Mouse (Mus musculus): ENCODE measurements around the gene Ankrd12. TPM values are rescaled to one million over a fixed set of nuclear protein-coding genes. Genes with fewer than 3 reads are reported as not detected.

The Ankrd12 gene
- polyA plus RNA-seq, 1 experiment, result 0.37 TPM

DNA sequence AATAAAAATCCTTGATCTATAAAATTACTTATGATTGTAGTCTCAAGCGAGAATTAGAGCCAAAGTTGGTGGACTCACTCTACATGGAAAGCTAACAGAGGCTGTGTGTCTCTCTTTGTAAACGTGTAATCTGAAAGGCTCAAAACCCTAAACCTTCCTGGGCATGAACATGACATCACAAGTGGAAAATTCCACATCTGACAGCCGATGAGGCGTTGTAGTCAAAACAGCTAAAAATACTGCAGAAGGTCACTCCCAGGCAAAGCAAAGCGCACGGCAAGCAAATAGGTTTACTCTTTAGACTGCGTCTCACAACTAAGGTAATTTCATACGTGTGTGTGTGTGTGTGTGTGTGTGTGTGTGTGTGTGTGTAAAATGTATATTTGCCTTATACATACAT lies 129.6 kb downstream of the Ankrd12 start:
- Histone ChIP-seq H3K36me3 (ENCODE audit: control insufficient read depth) (peaks cover 28% of the 10 kb centered on the region), H3K9me3 (ENCODE audit: control insufficient read depth, low read length) (no peaks in the 10 kb centered on the region), H3K4me3 (replicated peaks) (no peak overlapping the region), H3K27me3 (ENCODE audit: control insufficient read depth) (no peaks in the 10 kb centered on the region), H3K4me1 (ENCODE audit: control insufficient read depth) (peaks cover 34% of the 10 kb centered on the region)
- TF ChIP-seq GATA1 (IDR thresholded peaks at IDR 0.05; ENCODE audit: low read length) (no peak), TAL1 (IDR thresholded peaks at IDR 0.05; ENCODE audit: low read length) (no peak)

DNA sequence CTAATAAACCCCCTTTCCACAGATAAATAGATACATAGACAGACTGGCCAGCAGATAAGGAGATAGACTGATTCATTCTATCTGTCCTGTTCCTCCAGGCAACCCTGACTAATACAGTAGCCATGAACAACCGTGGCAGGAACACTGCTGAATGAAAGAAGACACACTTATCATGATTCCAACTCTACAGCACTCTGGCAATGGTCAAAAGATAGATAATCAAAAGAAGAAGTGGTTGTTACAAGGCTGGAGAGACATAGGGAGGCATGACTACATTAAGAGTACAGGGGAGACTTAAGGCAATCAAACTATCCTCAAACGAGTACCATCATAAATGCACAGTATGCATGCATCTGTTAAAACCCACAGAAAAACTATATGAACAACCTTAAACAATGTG lies 131.5 kb downstream of the Ankrd12 start:
- Histone ChIP-seq H3K9me3 (ENCODE audit: control insufficient read depth, low read length) (no peaks in the 10 kb centered on the region), H3K27me3 (ENCODE audit: control insufficient read depth) (no peaks in the 10 kb centered on the region), H3K4me1 (ENCODE audit: control insufficient read depth) (peaks cover 23% of the 10 kb centered on the region), H3K4me3 (replicated peaks) (no peak overlapping the region), H3K36me3 (ENCODE audit: control insufficient read depth) (peaks cover 31% of the 10 kb centered on the region)
- no peak for TF ChIP-seq GATA1 (IDR thresholded peaks at IDR 0.05; ENCODE audit: low read length)
- no peak for TF ChIP-seq TAL1 (IDR thresholded peaks at IDR 0.05; ENCODE audit: low read length)

DNA sequence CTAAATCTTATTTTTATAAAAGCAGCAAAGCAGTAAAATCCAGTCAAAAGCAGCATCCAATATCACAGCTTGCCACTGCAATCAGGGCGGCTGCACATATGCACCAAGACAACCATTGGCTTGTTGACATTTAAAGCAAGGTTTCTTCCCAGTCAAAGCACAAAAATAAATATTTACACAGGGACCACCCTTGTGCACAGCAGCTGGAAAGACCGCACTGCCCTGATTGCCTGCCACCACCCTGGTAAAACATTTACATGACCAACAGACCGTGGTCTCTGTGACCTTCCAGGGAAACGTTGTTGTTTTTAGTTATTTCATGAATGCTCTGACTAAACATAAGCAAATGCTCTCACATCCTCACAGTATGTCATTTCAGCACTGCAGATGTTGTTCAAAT lies 134.5 kb downstream of the Ankrd12 start:
- Histone ChIP-seq H3K9me3 (ENCODE audit: control insufficient read depth, low read length) (no peaks in the 10 kb centered on the region), H3K27me3 (ENCODE audit: control insufficient read depth) (no peaks in the 10 kb centered on the region), H3K4me1 (ENCODE audit: control insufficient read depth) (peaks cover 10% of the 10 kb centered on the region), H3K4me3 (replicated peaks) (no peak overlapping the region), H3K36me3 (ENCODE audit: control insufficient read depth) (peaks cover 26% of the 10 kb centered on the region)
- TF ChIP-seq GATA1 (IDR thresholded peaks at IDR 0.05; ENCODE audit: low read length), result no peak
- TF ChIP-seq TAL1 (IDR thresholded peaks at IDR 0.05; ENCODE audit: low read length), result no peak

DNA sequence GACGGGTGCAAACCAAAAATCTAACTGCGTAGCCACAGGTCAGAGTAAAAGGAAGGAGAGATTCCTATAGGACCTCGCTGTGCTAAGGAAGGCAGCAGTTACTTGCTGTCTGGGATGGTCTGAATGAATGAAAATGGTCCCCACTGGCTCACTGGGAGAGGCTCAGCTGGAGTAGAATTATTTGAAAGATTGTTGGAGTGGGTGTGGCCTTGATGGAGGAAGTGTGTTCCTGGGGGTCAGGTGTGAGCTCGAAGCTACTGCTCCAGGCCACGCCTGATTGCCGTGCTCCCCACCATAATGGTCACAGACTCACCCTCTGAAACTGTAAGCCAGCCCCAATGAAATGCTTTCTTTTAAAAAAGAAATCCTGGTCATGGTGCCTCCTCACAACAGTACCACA lies 135.6 kb downstream of the Ankrd12 start:
- H3K4me1 ChIP-seq (ENCODE audit: control insufficient read depth), result peaks cover 10% of the 10 kb centered on the region
- peaks cover 30% of the 10 kb centered on the region for H3K36me3 ChIP-seq (ENCODE audit: control insufficient read depth)
- H3K9me3 ChIP-seq (ENCODE audit: control insufficient read depth, low read length), result no peaks in the 10 kb centered on the region
- TF ChIP-seq GATA1 (IDR thresholded peaks at IDR 0.05; ENCODE audit: low read length), result no peak
- no peak for TF ChIP-seq TAL1 (IDR thresholded peaks at IDR 0.05; ENCODE audit: low read length)
- no peaks in the 10 kb centered on the region for H3K27me3 ChIP-seq (ENCODE audit: control insufficient read depth)
- H3K4me3 ChIP-seq (replicated peaks), result no peak overlapping the region

DNA sequence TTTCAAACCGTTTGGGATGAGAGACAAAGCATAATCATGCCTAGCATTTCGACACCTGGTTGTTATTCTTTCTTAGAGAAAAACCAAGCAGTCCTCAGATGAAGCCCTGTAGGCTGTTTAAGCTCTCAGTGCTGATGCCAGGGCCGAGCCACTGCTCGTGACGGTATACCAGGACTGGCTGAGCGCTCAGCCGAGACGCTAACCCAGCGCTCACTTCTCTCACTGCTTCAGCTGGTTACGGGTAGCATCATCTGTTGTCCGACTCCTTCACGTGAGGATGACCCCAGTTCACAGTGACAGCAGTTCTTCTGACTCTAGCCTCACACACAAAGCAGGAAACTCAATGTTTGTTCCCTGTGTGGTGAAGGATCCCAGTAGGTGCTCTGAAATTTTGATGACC lies 136.7 kb downstream of the Ankrd12 start:
- H3K36me3 ChIP-seq (ENCODE audit: control insufficient read depth), result peaks cover 30% of the 10 kb centered on the region
- no peak for TF ChIP-seq TAL1 (IDR thresholded peaks at IDR 0.05; ENCODE audit: low read length)
- TF ChIP-seq GATA1 (IDR thresholded peaks at IDR 0.05; ENCODE audit: low read length), result no peak

DNA sequence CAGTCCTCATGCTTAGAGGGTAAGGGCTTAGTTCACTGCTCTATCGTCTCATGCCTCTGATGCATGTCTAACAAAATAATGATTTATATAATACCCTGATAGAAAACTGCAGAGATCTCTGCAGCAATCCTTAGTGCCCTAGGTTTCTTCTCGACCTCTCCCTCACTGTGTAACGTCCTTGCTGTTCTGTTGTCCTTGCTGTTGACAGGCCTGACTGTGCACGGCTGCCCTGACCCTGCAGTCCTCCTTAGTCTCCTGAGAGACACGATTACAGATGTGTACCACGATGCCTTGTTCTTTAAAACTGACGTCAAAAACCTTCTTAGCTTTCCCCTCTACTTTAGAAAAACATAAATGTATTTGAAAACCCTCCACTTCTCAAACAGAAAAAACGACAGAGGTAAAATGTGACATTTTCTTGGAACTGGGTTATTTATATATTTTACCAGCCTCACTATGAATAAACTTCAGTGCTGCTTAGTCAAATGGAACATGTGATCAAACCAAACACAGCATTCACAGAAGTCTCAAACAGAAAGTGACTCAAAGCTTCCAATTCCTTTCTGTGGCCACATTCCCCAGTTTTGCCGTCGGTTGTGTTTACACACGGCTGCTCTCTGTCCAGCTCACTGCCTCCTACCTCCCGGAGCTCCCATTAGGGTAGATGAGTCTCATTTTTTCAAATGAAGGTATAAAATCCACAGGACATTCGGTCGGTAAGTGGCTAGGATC lies 137.3 kb downstream of the Ankrd12 start:
- TF ChIP-seq TAL1 (IDR thresholded peaks at IDR 0.05; ENCODE audit: low read length) (no peak), GATA1 (IDR thresholded peaks at IDR 0.05; ENCODE audit: low read length) (no peak)
- Histone ChIP-seq H3K9me3 (ENCODE audit: control insufficient read depth, low read length) (no peaks in the 10 kb centered on the region), H3K4me1 (ENCODE audit: control insufficient read depth) (peaks cover 4% of the 10 kb centered on the region), H3K4me3 (replicated peaks) (no peak overlapping the region), H3K27me3 (ENCODE audit: control insufficient read depth) (no peaks in the 10 kb centered on the region), H3K36me3 (ENCODE audit: control insufficient read depth) (peaks cover 30% of the 10 kb centered on the region)

More for the DNA sequence above, 136.7 kb downstream of the Ankrd12 start:
- H3K4me3 ChIP-seq (replicated peaks), result no peak overlapping the region
- peaks cover 7% of the 10 kb centered on the region for H3K4me1 ChIP-seq (ENCODE audit: control insufficient read depth)
- no peaks in the 10 kb centered on the region for H3K27me3 ChIP-seq (ENCODE audit: control insufficient read depth)
- H3K9me3 ChIP-seq (ENCODE audit: control insufficient read depth, low read length), result no peaks in the 10 kb centered on the region

DNA sequence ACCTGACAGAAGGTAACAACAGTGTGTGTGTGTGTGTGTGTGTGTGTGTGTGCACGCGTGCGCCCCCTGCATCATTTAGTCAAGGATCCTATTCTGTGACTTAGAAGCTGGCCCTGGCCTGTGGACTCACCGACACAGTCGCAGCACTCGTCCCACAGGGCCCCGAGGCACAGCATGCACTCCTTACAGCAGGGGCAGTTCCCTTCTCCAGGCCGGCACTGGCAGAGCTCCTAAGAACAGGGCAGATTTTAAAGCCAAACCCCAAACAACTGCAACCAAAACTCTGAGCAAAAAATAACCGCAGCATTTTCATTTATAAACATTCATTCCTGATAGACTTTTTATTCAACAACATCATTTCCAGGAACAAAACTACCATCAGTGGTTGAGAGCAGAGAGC lies 139.2 kb downstream of the Ankrd12 start:
- Histone ChIP-seq H3K27me3 (ENCODE audit: control insufficient read depth) (no peaks in the 10 kb centered on the region), H3K4me1 (ENCODE audit: control insufficient read depth) (peaks cover 4% of the 10 kb centered on the region), H3K36me3 (ENCODE audit: control insufficient read depth) (peaks cover 39% of the 10 kb centered on the region), H3K4me3 (replicated peaks) (no peak overlapping the region), H3K9me3 (ENCODE audit: control insufficient read depth, low read length) (peaks cover 3% of the 10 kb centered on the region; the same call in 1 of the 2 replicates)
- TF ChIP-seq GATA1 (IDR thresholded peaks at IDR 0.05; ENCODE audit: low read length) (no peak), TAL1 (IDR thresholded peaks at IDR 0.05; ENCODE audit: low read length) (no peak)

DNA sequence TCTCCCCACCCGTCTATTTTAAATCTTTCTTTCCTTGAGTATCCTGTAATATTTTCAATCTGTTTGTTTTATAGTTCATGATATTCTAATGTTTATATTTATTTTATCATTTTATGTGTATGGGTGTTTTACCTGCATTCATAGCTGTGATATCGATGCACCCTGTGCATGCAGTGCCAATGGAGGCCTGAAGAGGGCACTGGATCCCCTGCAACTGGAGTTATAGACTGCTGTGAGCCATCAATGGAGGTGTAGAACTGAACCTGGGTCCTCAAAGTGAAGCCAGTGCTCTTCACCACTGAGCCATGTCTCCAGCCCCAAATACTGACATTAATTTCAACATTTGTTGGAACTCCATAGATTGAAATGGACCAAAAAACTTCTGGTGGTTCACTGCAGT lies 143.1 kb downstream of the Ankrd12 start:
- H3K4me3 ChIP-seq (replicated peaks), result no peak overlapping the region
- no peaks in the 10 kb centered on the region for H3K4me1 ChIP-seq (ENCODE audit: control insufficient read depth)
- H3K27me3 ChIP-seq (ENCODE audit: control insufficient read depth), result no peaks in the 10 kb centered on the region
- TF ChIP-seq TAL1 (IDR thresholded peaks at IDR 0.05; ENCODE audit: low read length) (no peak), GATA1 (IDR thresholded peaks at IDR 0.05; ENCODE audit: low read length) (no peak)
- peaks cover 3% of the 10 kb centered on the region; the same call in 1 of the 2 replicates for H3K9me3 ChIP-seq (ENCODE audit: control insufficient read depth, low read length)
- peaks cover 41% of the 10 kb centered on the region for H3K36me3 ChIP-seq (ENCODE audit: control insufficient read depth)

DNA sequence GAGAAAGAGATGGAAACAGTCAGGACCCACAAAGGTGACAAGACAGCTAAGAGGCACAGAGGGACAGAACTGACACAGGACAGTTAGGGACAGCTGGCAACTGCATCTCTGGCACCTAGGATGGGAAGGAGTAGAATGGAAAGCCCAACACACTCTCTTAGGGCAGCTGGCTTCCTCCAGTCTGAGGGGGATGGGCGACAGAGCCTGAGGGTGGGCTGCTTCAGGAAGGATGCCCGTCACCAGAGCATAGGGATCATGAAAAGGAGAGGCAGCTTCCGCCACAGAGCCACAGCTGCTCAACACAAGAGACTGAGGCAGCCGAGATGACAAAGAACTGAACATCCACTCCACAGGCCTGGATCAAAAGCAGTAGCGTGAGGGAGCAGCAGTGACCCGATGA lies 145.4 kb downstream of the Ankrd12 start:
- Histone ChIP-seq H3K9me3 (ENCODE audit: control insufficient read depth, low read length) (peaks cover 3% of the 10 kb centered on the region; the same call in 1 of the 2 replicates), H3K4me3 (replicated peaks) (no peak overlapping the region), H3K36me3 (ENCODE audit: control insufficient read depth) (peaks cover 45% of the 10 kb centered on the region), H3K27me3 (ENCODE audit: control insufficient read depth) (no peaks in the 10 kb centered on the region), H3K4me1 (ENCODE audit: control insufficient read depth) (no peaks in the 10 kb centered on the region)
- TF ChIP-seq GATA1 (IDR thresholded peaks at IDR 0.05; ENCODE audit: low read length) (no peak), TAL1 (IDR thresholded peaks at IDR 0.05; ENCODE audit: low read length) (no peak)

Measured in erythroblast, embryonic 14.5 days (primary cell).